Mouse (Mus musculus): ENCODE data around the gene Plxna2.

- TF ChIP-seq CTCF (IDR thresholded peaks at IDR 0.05; ENCODE audit: low read depth, low read length), result no peak
- TF ChIP-seq POLR2A (IDR thresholded peaks at IDR 0.05; ENCODE audit: borderline replicate concordance, low read depth, low read length), result no peak
Measured at GRCm38 (mm10) chr1:194635411-194635810, 17.4 kb downstream of the Plxna2 start.
